Mouse (Mus musculus): Measurements from ENCODE around the gene Plcb1. TPM values are rescaled to one million over a fixed set of nuclear protein-coding genes. Genes with fewer than 3 reads are reported as not detected.

The Plcb1 gene
- polyA plus RNA-seq, 1 experiment from 2014 or later, result 21.5 TPM

DNA sequence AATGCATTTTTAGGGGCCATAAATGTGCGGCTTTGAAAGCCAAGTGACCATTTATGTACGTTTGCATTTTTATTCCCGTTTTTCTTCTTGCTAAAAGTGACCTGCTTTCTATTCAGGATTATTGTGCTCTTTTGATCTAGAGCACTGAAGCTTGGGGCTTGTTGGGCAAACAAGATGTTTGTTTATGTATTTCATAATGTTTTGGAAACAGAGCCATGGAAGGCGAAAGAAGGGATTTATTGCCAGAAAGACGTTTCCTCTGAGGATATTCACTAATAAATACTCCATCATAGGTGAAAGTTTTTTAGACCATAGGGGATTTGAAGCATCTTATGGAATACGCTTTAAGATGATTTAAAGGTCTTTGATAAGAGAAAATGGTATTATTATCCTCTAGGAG is 35.3 kb downstream of the Plcb1 start:
- peaks cover 24% of the 10 kb centered on the region for H3K4me1 ChIP-seq (ENCODE audit: insufficient read depth)
- no peak for TF ChIP-seq CTCF (IDR thresholded peaks at IDR 0.05; ENCODE audit: low read depth)
- H3K27me3 ChIP-seq (ENCODE audit: insufficient read depth, low read length), result no peaks in the 10 kb centered on the region
- H3K4me3 ChIP-seq (ENCODE audit: low read depth, low read length), result no peak overlapping the region
- no peaks in the 10 kb centered on the region for H3K36me3 ChIP-seq (ENCODE audit: insufficient read depth)
- no peak overlapping the region for H3K9ac ChIP-seq
- DNase-seq, result peak; percentile 27
- ATAC-seq (ENCODE audit: insufficient read depth), result no peak
- no peaks in the 10 kb centered on the region for H3K9me3 ChIP-seq (ENCODE audit: low read depth, low read length)
- H3K27ac ChIP-seq (ENCODE audit: low read depth), result no peak overlapping the region
- no peak overlapping the region for H3K4me2 ChIP-seq
- 56% methylated on average over 6 of the region's 6 CpGs for WGBS

DNA sequence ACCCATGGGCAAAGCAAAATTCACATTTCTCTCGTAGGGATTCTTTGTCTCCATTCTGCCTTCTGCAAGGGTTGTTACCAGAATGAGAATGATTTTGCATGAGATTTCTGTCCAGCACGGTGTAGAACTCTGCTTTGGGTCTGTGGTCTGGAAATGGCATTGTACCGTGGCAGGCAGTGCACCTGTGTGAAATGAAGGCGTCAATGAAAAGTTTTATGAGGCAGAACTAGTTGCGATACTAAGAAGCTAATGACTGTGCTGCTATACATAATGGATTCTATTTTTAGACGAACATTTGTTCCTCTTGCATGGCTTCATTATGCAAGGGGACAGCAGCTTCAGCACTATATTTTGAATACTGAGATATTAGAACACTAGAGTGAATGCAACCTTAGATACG is 39.8 kb downstream of the Plcb1 start:
- ATAC-seq (ENCODE audit: insufficient read depth) (peak; percentile 36; the same call in 1 of the 2 replicates), DNase-seq (no peak)
- Histone ChIP-seq H3K36me3 (ENCODE audit: insufficient read depth) (no peaks in the 10 kb centered on the region), H3K4me1 (ENCODE audit: insufficient read depth) (peaks cover 12% of the 10 kb centered on the region; the same call in 1 of the 2 replicates), H3K9ac (no peak overlapping the region), H3K27me3 (ENCODE audit: insufficient read depth, low read length) (no peaks in the 10 kb centered on the region), H3K4me3 (ENCODE audit: low read depth, low read length) (no peak overlapping the region), H3K9me3 (ENCODE audit: low read depth, low read length) (no peaks in the 10 kb centered on the region), H3K27ac (ENCODE audit: low read depth) (peak overlapping the region; percentile 61; the same call in 1 of the 2 replicates), H3K4me2 (peak overlapping the region; percentile 32)
- 27% methylated on average over 7 of the region's 7 CpGs for WGBS
- TF ChIP-seq CTCF (IDR thresholded peaks at IDR 0.05; ENCODE audit: low read depth), result no peak

DNA sequence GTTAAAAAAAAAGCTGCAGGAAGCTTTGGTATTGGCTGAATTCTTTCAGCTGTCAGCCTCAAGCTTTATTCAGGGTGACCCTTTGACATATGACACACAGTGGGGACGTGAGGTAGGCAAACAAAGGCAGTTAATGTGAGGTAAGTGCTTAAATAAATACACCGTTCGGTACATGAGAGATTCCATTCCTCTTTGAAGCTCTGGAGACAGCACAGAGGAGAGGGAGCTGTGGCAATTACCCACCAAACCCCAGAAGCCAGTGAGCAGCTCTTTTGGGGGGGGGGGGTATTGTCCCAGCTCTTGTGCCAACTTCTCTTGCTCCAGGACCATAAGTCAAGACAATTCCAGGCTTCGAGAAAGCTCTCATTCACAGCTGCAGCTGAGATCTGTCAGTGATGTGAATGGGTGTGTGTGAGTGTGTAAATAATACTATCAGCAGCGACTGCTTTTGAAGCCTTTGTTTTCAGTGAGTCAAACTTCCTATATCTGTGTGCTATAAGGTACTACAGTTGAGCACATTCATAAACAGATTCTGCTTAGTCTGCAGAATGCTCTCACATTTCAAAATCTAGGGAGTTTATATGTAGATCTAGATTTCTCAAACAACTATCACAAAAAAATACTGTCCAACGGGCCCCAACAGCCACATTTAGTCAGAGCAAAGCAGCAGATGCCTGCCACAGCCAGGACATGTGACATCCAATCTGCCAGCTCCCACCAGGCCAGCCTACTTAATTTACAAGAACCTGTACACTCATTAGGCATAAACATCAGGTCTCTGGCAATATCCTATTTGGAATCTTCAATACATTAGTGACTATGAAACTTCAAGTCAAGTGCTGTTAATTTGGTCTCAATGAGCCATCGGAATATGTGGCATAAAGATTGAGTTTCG is 40.5 kb downstream of the Plcb1 start:
- Histone ChIP-seq H3K9me3 (ENCODE audit: low read depth, low read length) (no peaks in the 10 kb centered on the region), H3K9ac (no peak overlapping the region), H3K36me3 (ENCODE audit: insufficient read depth) (no peaks in the 10 kb centered on the region), H3K4me2 (peak overlapping the region; percentile 32), H3K4me3 (ENCODE audit: low read depth, low read length) (no peak overlapping the region), H3K27ac (ENCODE audit: low read depth) (peak overlapping the region; percentile 37; the same call in 1 of the 2 replicates), H3K4me1 (ENCODE audit: insufficient read depth) (peaks cover 12% of the 10 kb centered on the region; the same call in 1 of the 2 replicates), H3K27me3 (ENCODE audit: insufficient read depth, low read length) (no peaks in the 10 kb centered on the region)
- peak; percentile 88 for ATAC-seq (ENCODE audit: insufficient read depth)
- DNase-seq, result peak; percentile 51
- WGBS, result 28% methylated on average over 8 of the region's 8 CpGs
- TF ChIP-seq CTCF (IDR thresholded peaks at IDR 0.05; ENCODE audit: low read depth), result no peak

DNA sequence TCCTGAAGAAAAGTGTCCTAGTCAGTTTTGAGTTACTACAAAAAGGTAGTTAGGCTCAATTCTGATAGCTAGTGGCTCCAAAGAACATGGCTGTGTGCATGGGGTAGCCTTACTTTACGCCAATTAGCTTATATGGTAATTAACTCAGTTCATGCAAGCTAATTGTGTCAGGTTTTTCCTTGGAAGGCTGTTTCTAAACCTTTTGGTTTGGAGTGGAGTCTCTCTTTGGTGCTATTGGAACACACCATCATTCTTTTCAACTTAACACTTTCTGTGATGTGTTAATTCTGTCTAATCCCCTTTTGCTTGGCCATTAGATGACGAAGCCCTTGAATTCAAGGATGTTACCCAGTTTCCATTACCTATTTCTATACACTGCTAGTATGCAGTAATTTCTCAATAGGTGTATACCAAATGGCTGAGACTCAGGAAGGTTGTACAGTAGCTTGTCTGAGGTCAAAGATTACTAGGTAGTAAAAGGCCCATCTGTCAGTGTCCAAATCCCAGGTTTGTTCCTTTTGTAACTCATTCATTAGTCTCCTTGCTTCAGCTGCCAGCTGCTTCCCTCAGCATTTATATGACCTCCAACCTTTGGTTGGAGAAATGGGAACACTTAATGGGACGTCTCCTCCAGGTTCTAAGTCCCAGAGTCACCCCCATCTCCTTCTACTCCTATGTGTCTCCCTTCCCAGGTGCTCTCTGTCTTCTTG is 42.1 kb downstream of the Plcb1 start:
- ATAC-seq (ENCODE audit: insufficient read depth) (no peak), DNase-seq (no peak)
- WGBS, result 74% methylated on average over 3 of the region's 3 CpGs

DNA sequence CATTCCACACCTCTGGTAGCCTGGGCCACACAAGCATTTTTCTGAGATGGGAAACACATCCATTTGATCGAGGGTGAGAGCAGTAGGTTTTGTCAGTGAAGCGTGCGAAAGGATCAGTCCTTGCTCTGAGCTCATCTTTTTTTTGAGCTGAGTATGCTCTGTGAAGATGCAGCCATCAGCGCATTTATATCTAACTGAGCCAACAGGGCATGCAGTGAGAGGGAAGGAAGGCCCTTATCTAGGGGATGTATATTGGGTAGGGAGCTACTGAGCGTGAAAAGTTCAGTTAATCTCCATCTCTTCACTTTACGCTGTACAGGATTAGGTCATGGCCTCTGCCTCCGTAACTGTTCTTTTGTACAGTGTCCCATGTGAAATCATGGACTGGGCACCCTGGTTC is 46.0 kb downstream of the Plcb1 start:
- no peak for TF ChIP-seq CTCF (IDR thresholded peaks at IDR 0.05; ENCODE audit: low read depth)
- H3K27me3 ChIP-seq (ENCODE audit: insufficient read depth, low read length), result no peaks in the 10 kb centered on the region
- no peak overlapping the region for H3K4me3 ChIP-seq (ENCODE audit: low read depth, low read length)
- no peaks in the 10 kb centered on the region for H3K9me3 ChIP-seq (ENCODE audit: low read depth, low read length)
- DNase-seq (no peak), ATAC-seq (ENCODE audit: insufficient read depth) (no peak)
- 90% methylated on average over 7 of the region's 7 CpGs for WGBS
- no peak overlapping the region for H3K4me2 ChIP-seq
- H3K9ac ChIP-seq, result no peak overlapping the region
- H3K27ac ChIP-seq (ENCODE audit: low read depth), result no peak overlapping the region
- no peaks in the 10 kb centered on the region for H3K36me3 ChIP-seq (ENCODE audit: insufficient read depth)
- 0 out of 2 replicates have a peak, but pooled peaks cover 3% of the 10 kb centered on the region for H3K4me1 ChIP-seq (ENCODE audit: insufficient read depth)

More for the DNA sequence above, 42.1 kb downstream of the Plcb1 start:
- Histone ChIP-seq H3K4me2 (no peak overlapping the region), H3K4me3 (ENCODE audit: low read depth, low read length) (no peak overlapping the region), H3K27ac (ENCODE audit: low read depth) (no peak overlapping the region), H3K4me1 (ENCODE audit: insufficient read depth) (peaks cover 12% of the 10 kb centered on the region; the same call in 1 of the 2 replicates), H3K27me3 (ENCODE audit: insufficient read depth, low read length) (no peaks in the 10 kb centered on the region), H3K36me3 (ENCODE audit: insufficient read depth) (no peaks in the 10 kb centered on the region), H3K9ac (no peak overlapping the region), H3K9me3 (ENCODE audit: low read depth, low read length) (no peaks in the 10 kb centered on the region)
- no peak for TF ChIP-seq CTCF (IDR thresholded peaks at IDR 0.05; ENCODE audit: low read depth)

DNA sequence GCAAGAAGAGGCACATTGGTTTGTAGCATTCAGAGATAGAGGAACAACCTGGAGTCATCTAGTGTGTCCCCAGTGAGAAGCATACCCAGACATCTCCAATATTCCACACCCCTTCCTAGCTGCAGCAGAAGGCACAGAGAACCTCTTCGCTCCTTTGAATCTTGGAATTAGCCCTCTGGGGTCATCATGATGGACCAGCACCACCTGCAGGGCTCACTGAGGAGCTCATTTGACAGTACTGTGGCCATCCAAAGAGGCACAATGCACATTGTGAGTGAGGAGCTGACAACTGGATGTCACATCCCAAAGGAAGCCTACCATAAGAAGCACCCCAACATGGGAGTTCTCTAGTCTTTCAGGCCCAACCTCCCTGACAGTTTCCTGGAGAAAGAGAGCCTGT is 50.2 kb downstream of the Plcb1 start:
- WGBS, result 76% methylated on average over 1 of the region's 1 CpGs

DNA sequence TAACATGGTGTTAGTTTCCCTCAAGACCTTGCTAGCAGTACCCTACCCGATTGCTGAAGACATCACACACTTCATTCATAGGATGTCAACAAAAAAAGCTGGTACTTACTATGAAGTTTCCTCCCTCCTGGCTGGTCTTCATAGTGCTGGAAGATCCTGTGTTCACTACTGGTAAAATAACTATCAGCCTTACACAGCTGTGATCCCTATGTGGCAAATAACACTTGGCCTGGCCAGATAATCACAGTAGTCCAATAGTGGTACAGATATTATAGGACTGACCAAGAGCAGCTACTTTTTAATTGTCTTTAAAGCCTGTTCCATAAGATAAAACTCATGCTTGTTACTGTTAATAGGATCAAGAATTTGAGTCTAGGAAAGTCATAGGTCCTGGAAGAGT is 52.3 kb downstream of the Plcb1 start:
- no peaks in the 10 kb centered on the region for H3K36me3 ChIP-seq (ENCODE audit: insufficient read depth)
- H3K9me3 ChIP-seq (ENCODE audit: low read depth, low read length), result no peaks in the 10 kb centered on the region
- no peak overlapping the region for H3K9ac ChIP-seq
- TF ChIP-seq CTCF (IDR thresholded peaks at IDR 0.05; ENCODE audit: low read depth), result no peak
- no peak for DNase-seq
- no peaks in the 10 kb centered on the region for H3K27me3 ChIP-seq (ENCODE audit: insufficient read depth, low read length)
- H3K27ac ChIP-seq (ENCODE audit: low read depth), result no peak overlapping the region
- no peak overlapping the region for H3K4me2 ChIP-seq
- H3K4me3 ChIP-seq (ENCODE audit: low read depth, low read length), result no peak overlapping the region
- no peak for ATAC-seq (ENCODE audit: insufficient read depth)
- no peaks in the 10 kb centered on the region for H3K4me1 ChIP-seq (ENCODE audit: insufficient read depth)
- WGBS, result 70% methylated on average over 1 of the region's 1 CpGs

More for the DNA sequence above, 50.2 kb downstream of the Plcb1 start:
- no peak overlapping the region for H3K4me2 ChIP-seq
- no peaks in the 10 kb centered on the region for H3K9me3 ChIP-seq (ENCODE audit: low read depth, low read length)
- H3K27ac ChIP-seq (ENCODE audit: low read depth), result no peak overlapping the region
- ATAC-seq (ENCODE audit: insufficient read depth) (no peak), DNase-seq (no peak)
- H3K4me3 ChIP-seq (ENCODE audit: low read depth, low read length), result no peak overlapping the region
- TF ChIP-seq CTCF (IDR thresholded peaks at IDR 0.05; ENCODE audit: low read depth), result no peak
- no peaks in the 10 kb centered on the region for H3K4me1 ChIP-seq (ENCODE audit: insufficient read depth)
- H3K36me3 ChIP-seq (ENCODE audit: insufficient read depth), result no peaks in the 10 kb centered on the region
- H3K27me3 ChIP-seq (ENCODE audit: insufficient read depth, low read length), result no peaks in the 10 kb centered on the region
- no peak overlapping the region for H3K9ac ChIP-seq

Data from lung, embryonic 14.5 days (tissue).